Mouse (Mus musculus) hindbrain, embryonic 13.5 days (tissue): ENCODE data around the gene Ehd4. TPM values are rescaled to one million over a fixed set of nuclear protein-coding genes. Genes with fewer than 3 reads are reported as not detected.

Experiments used
- ATAC-seq: fragments of 200-750 bp; cut with Nextera tagmentation; 2 replicates; pipeline ENCODE4 v1.8.0; 2017; ENCODE audit warnings: moderate TSS enrichment; ENCODE audit not compliant: low FRiP score
- H3K27ac ChIP-seq: fragments of 300-500 bp; sonication (generic); 2 replicates; pipeline ENCODE4 v1.5.1; 2015; ENCODE audit warnings: inconsistent platforms, mild to moderate bottlenecking, moderate library complexity
- H3K27me3 ChIP-seq: fragments of 300-500 bp; sonication (generic); 2 replicates; pipeline ENCODE4 v1.6.1; 2015; ENCODE audit warnings: mild to moderate bottlenecking, inconsistent platforms
- H3K36me3 ChIP-seq: fragments of 300-500 bp; sonication (generic); 2 replicates; pipeline ENCODE4 v1.6.1; 2015; ENCODE audit warnings: mild to moderate bottlenecking, inconsistent platforms
- H3K4me1 ChIP-seq: fragments of 300-500 bp; sonication (generic); replicated peaks from 2 replicates; pipeline ENCODE4 v1.6.1; 2015; ENCODE audit warnings: inconsistent platforms
- H3K4me2 ChIP-seq: fragments of 300-500 bp; sonication (generic); 2 replicates; pipeline ENCODE4 v1.6.1; 2015; ENCODE audit warnings: inconsistent platforms, mild to moderate bottlenecking, moderate library complexity
- H3K4me3 ChIP-seq: fragments of 300-500 bp; sonication (generic); 2 replicates; pipeline ENCODE4 v1.5.1; 2015; ENCODE audit warnings: mild to moderate bottlenecking, inconsistent platforms
- H3K9ac ChIP-seq: fragments of 300-500 bp; sonication (generic); 2 replicates; pipeline ENCODE4 v1.6.1; 2015; ENCODE audit warnings: mild to moderate bottlenecking, inconsistent platforms
- H3K9me3 ChIP-seq: fragments of 300-500 bp; sonication (generic); 2 replicates; pipeline ENCODE4 v1.6.1; 2016; ENCODE audit warnings: inconsistent platforms
- WGBS: fragments of 180-500 bp; shearing (Covaris S2); methylation state at CpG from one replicate; pipeline ENCODE4 v1.1.7; 2015; 5-methylcytosine and 5-hydroxymethylcytosine counted together
- polyA plus RNA-seq: library from polyadenylated mRNA; unstranded; fragments of >200 nt; fragmentation: Nextera tagmentation; extraction: Ambion mirVana; gene quantifications from 2 replicates; pipeline ENCODE4 v1.2.1, GENCODE M21; 2015

Gene Ehd4
- polyA plus RNA-seq, 1 experiment from 2014 or later: 19.9 TPM

DNA sequence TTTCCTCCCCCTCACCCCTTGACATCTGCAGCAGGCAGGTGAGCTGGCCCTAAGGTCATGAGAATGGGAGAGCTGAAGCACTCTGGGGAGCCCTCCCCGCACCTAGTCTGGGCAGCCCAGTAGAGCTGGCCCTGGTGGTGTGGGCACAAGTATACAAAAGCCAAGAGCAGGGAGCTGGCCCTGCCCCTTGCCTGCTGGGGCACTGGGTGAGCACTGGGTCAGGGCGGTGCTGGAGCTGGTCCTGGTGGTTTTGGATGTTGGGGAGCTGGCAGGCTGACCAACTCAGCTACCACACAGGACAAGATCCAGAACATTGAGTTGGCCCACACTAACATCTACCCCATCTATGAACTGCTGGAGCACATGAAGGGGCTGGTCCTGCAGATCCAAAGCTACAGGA, 5.0 kb upstream of the Ehd4 start:
- H3K27me3 ChIP-seq: no peaks in the 10 kb centered on the region
- H3K4me2 ChIP-seq: no peak overlapping the region
- H3K9me3 ChIP-seq: no peaks in the 10 kb centered on the region
- no peaks in the 10 kb centered on the region for H3K36me3 ChIP-seq
- H3K4me1 ChIP-seq: 0 out of 2 replicates have a peak, but pooled peaks cover 2% of the 10 kb centered on the region
- no peak for ATAC-seq
- H3K27ac ChIP-seq: no peak overlapping the region
- no peak overlapping the region for H3K4me3 ChIP-seq
- H3K9ac ChIP-seq: no peak overlapping the region
- 90% methylated on average over 2 of the region's 2 CpGs for WGBS

DNA sequence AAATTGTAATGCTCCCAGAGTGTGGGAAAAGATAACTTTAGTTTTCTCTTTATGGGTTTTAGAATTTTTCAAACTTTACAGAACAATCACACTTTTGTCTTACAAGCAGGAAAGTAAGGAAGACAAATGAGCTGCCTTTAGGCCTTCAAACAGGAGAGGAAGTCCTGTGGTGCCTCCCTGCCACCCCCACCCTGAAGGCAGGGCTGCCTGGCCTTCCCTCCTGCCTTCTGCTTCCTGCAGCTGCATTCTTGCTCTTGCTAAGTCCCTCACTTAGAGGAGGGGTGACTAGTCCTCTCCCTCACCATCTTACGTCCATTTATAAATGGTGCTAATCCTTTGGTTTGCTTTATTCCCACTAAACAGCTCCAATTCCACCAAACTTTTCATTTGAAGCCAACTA, 4.4 kb upstream of the Ehd4 start:
- Histone ChIP-seq H3K9ac (no peak overlapping the region), H3K4me3 (no peak overlapping the region), H3K27me3 (0 out of 2 replicates have a peak, but pooled peaks cover under 1% of the 10 kb centered on the region), H3K9me3 (no peaks in the 10 kb centered on the region), H3K4me1 (peaks cover 5% of the 10 kb centered on the region), H3K4me2 (no peak overlapping the region), H3K27ac (no peak overlapping the region), H3K36me3 (no peaks in the 10 kb centered on the region)
- ATAC-seq: no peak
- 46% methylated on average over 1 of the region's 1 CpGs for WGBS

DNA sequence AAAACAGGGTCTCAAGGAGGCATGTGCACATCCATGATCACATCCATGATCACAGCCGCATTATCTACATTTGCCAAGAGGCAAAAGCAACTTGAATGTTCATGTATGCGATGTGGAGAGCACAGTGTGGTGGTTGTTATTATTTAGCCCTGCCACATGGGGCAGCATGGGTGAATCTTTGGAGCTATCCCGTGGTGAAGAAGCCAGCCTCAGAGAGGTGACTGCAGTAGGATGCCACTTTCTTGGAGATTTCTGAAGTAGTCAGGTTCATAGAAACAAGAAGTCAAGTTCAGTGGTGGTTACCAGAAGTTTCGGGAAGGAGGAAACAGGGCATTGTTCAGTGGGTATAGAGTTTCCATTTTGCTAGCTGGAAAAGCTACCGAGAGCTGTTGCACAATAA, 3.6 kb upstream of the Ehd4 start:
- peaks cover 11% of the 10 kb centered on the region for H3K4me1 ChIP-seq
- H3K9me3 ChIP-seq: no peaks in the 10 kb centered on the region
- ATAC-seq: no peak
- no peaks in the 10 kb centered on the region for H3K36me3 ChIP-seq
- H3K4me3 ChIP-seq: no peak overlapping the region
- 0 out of 2 replicates have a peak, but pooled peaks cover 8% of the 10 kb centered on the region for H3K27me3 ChIP-seq
- no peak overlapping the region for H3K4me2 ChIP-seq
- H3K9ac ChIP-seq: no peak overlapping the region
- H3K27ac ChIP-seq: no peak overlapping the region
- 58% methylated on average over 5 of the region's 5 CpGs for WGBS

DNA sequence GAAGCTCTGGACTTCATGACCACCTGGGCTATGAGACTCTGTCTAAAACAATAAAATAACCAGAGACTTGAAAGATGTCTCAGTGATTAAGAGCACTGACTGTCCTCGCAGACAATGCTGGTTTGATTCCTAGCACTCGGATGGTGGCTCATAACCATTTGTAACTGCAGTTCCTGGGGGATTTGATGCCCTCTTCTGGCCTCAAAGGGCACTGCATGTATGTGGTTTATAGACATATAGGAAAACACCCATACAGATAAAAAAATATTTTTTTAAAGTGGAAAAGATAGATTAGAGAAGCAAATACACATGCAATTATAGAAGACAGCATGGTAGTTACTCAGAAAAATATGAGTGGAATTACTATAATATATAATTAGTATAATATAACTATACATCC, 3.2 kb upstream of the Ehd4 start:
- H3K27me3 ChIP-seq: 0 out of 2 replicates have a peak, but pooled peaks cover 8% of the 10 kb centered on the region
- WGBS: 65% methylated on average over 2 of the region's 2 CpGs

DNA sequence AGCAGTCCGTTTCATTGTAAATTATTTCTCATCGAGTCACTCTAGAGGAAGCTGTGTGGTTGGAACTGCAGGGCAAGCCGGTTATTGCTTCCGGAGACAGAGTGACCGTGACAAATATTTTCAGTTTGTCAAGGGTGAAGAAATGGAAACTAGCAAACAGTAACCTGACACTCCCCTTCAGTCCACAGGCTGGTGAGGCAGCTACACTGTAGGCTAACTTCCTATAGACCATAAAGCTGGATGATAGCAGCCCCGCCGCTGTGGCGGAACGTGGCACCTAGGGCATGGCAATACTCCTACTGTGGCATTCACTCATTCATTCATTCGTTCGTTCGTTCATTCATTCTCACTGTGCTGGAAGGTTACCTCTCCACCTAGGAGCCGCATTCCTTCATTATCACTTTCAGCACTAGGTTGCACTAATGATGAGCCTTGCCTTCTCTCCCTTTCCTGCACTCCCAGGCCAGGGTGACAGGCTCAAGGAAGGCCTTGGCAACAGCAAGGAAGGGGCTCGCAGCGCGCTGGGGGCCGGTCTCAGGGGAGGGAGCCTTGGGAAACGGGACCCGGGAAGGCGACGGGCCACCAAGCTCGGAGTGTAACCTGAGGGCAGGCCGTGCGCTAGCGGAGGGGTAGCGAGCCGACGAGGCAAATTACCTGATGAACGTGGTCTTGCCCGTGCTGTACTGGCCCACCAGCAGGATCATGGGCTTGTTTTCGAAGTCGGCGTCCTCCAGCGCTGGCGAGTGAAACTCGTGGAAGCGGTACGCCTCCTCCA, 633 bp downstream of the Ehd4 start:
- Histone ChIP-seq H3K9ac (peak overlapping the region; percentile 77), H3K36me3 (no peaks in the 10 kb centered on the region), H3K27me3 (0 out of 2 replicates have a peak, but pooled peaks cover 8% of the 10 kb centered on the region), H3K9me3 (no peaks in the 10 kb centered on the region), H3K27ac (peak overlapping the region; percentile 44; the same call in 1 of the 2 replicates), H3K4me1 (peaks cover 11% of the 10 kb centered on the region), H3K4me2 (peak overlapping the region; percentile 98), H3K4me3 (peak overlapping the region; percentile 70)
- WGBS: 4% methylated on average over 36 of the region's 38 CpGs
- peak; percentile 15 for ATAC-seq

More for the DNA sequence above, 3.2 kb upstream of the Ehd4 start:
- Histone ChIP-seq H3K9me3 (no peaks in the 10 kb centered on the region), H3K27ac (no peak overlapping the region), H3K9ac (no peak overlapping the region), H3K4me3 (no peak overlapping the region), H3K4me2 (no peak overlapping the region), H3K36me3 (no peaks in the 10 kb centered on the region), H3K4me1 (peaks cover 11% of the 10 kb centered on the region)
- ATAC-seq: no peak

DNA sequence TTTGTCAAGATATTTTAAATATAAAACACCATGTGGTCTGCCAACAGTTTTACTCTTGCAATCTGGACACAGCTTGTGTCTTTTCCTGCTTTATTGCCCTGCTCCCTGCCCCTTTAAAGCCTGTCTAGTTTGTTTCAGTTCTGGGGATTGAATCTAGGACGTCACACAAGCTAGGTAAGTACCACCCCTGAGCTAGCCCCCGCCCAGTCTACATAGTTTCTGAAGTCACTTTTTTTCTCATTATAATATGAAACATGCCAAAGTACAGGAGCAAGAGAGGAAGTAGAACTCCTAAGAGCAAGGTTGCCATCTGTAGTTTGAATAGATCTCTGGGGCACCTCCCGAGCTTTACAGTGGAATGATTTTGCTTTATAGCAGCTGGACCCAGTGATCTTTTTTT, 3.8 kb downstream of the Ehd4 start:
- Histone ChIP-seq H3K36me3 (no peaks in the 10 kb centered on the region), H3K27me3 (0 out of 2 replicates have a peak, but pooled peaks cover 8% of the 10 kb centered on the region), H3K9me3 (no peaks in the 10 kb centered on the region), H3K9ac (no peak overlapping the region), H3K4me2 (no peak overlapping the region), H3K4me1 (peaks cover 11% of the 10 kb centered on the region), H3K27ac (no peak overlapping the region), H3K4me3 (no peak overlapping the region)
- no peak for ATAC-seq
- 89% methylated on average over 3 of the region's 3 CpGs for WGBS

DNA sequence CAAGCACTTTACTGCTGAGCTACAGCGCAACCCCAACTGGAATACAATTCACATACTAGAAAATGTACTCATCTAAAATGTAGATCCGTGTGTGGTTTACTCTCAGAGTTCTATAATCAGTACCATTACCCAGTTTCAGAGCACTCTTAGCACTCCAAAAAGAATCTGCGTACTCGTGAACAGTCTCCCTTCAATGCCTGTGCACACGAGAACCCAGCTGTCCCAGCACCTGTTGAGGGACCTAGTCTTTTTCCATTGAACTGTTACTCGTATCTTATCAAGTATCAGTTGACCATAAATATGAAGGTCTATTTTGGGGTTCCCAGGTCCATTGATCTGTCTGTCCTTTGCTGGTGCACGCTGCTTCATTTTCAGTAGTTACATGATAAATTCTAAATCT, 4.8 kb downstream of the Ehd4 start:
- H3K4me1 ChIP-seq: peaks cover 8% of the 10 kb centered on the region
- no peak overlapping the region for H3K9ac ChIP-seq
- H3K4me2 ChIP-seq: no peak overlapping the region
- ATAC-seq: no peak
- 0 out of 2 replicates have a peak, but pooled peaks cover 8% of the 10 kb centered on the region for H3K27me3 ChIP-seq
- no peaks in the 10 kb centered on the region for H3K9me3 ChIP-seq
- 93% methylated on average over 7 of the region's 7 CpGs for WGBS
- H3K36me3 ChIP-seq: no peaks in the 10 kb centered on the region
- no peak overlapping the region for H3K4me3 ChIP-seq
- no peak overlapping the region for H3K27ac ChIP-seq

DNA sequence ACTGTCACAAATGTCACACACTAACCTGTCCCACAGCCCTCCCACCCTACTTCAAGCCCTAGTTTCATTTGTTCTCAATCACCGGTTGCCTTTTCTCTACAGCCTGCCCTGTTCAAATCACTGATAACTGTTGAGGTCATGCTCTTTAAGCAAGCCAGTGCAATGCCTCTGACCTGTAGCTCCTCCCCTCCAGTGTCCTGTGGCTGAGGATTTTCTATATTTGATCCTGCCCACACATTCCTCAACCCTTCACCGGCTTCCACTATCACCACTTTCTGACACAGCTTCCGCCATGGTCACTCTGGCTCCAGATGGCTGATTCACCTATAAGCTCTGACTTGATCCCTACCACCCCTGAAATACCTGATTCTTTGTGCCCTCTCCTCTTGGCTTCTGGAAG, 6.4 kb downstream of the Ehd4 start:
- Histone ChIP-seq H3K9me3 (no peaks in the 10 kb centered on the region), H3K9ac (no peak overlapping the region), H3K27me3 (no peaks in the 10 kb centered on the region), H3K4me3 (no peak overlapping the region), H3K36me3 (no peaks in the 10 kb centered on the region), H3K4me1 (no peaks in the 10 kb centered on the region), H3K27ac (no peak overlapping the region), H3K4me2 (no peak overlapping the region)
- no peak for ATAC-seq
- WGBS: 92% methylated on average over 3 of the region's 3 CpGs

DNA sequence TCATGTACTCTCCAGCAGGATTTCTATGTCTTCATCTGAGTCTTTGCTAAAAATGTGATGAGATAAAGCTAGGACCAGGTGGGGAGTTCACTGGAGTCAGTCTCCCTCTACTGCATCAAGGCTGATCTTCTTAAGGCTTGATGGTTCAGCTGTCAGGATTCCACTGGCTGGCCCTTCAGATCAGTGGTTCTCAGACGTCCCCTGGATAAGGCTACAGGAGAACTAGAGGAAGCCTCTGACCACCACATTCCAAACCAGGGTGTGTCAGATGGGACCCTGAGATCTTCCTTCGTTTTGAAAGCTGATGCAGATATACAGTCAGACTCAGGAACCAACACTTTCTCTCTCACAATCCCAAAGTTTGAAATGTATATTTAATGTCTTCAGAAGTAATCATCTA, 7.0 kb downstream of the Ehd4 start:
- no peak overlapping the region for H3K4me3 ChIP-seq
- no peak overlapping the region for H3K4me2 ChIP-seq
- H3K36me3 ChIP-seq: no peaks in the 10 kb centered on the region
- WGBS: 80% methylated on average over 2 of the region's 2 CpGs
- H3K4me1 ChIP-seq: no peaks in the 10 kb centered on the region
- H3K9me3 ChIP-seq: no peaks in the 10 kb centered on the region
- ATAC-seq: no peak
- H3K9ac ChIP-seq: no peak overlapping the region
- H3K27ac ChIP-seq: no peak overlapping the region
- no peaks in the 10 kb centered on the region for H3K27me3 ChIP-seq

DNA sequence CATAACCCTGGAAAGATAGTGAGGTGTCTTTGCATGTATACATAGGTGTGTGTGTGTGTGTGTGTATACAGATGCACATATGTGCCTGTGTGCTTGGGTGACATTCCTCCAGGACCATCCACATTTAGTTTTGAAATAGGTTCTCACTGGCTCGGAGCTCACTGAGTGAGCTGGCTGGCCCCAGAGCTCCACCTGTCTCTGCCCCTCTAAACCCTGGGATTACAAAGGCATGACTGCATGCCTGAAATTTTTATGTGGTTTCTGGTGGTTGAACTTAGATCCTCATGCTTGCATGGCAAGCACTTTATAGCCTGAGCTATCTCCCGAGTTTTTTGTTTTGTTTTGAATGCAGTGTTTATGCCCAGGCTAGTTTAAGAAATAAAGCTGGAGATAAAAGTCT, 7.9 kb downstream of the Ehd4 start:
- Histone ChIP-seq H3K27ac (no peak overlapping the region), H3K36me3 (no peaks in the 10 kb centered on the region), H3K4me1 (no peaks in the 10 kb centered on the region), H3K9me3 (no peaks in the 10 kb centered on the region), H3K4me2 (no peak overlapping the region), H3K27me3 (no peaks in the 10 kb centered on the region), H3K9ac (no peak overlapping the region), H3K4me3 (no peak overlapping the region)
- 87% methylated on average over 2 of the region's 2 CpGs for WGBS
- ATAC-seq: no peak

DNA sequence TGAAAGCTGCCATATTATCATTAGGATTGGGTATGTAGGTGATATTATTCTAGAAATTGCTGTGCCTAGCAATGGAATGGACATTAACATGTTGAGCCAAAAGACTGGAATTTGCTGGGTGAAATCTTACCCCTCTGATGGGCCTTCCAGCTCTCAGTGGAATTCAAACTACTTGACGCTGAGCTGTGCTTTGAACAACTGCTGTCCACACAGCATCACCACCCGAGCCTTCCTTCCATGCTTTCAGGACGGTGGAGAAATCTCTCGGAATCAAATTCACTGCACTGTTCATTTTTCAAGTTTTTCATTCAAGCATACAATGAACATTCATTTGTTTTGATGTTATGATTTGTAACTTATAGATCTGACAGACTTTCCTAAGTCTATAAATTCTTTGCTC, 10.0 kb downstream of the Ehd4 start:
- H3K4me2 ChIP-seq: no peak overlapping the region
- H3K4me1 ChIP-seq: no peaks in the 10 kb centered on the region
- H3K9ac ChIP-seq: no peak overlapping the region
- no peaks in the 10 kb centered on the region for H3K36me3 ChIP-seq
- no peak overlapping the region for H3K27ac ChIP-seq
- no peaks in the 10 kb centered on the region for H3K9me3 ChIP-seq
- ATAC-seq: no peak
- H3K27me3 ChIP-seq: no peaks in the 10 kb centered on the region
- WGBS: 87% methylated on average over 4 of the region's 4 CpGs
- H3K4me3 ChIP-seq: no peak overlapping the region

DNA sequence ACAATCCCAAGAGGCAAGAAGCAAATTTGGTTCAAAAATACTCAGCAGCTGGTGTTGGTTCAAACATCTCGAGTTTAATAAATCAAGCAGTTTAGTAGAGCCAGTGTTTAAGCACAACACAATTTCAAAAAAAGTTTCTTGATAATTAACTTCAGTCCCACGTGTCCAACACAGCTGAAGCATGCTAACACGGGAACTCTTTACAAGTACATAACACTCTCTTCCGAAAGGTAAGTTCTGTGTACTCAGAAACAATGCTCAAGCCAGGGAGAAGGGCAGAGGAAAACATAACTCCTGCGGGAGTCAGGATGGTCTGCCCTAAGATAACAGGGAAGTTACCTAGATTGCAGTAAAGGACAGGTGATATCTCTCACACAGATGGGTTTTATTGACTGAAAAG, 12.1 kb downstream of the Ehd4 start:
- no peaks in the 10 kb centered on the region for H3K4me1 ChIP-seq
- no peaks in the 10 kb centered on the region for H3K27me3 ChIP-seq
- H3K36me3 ChIP-seq: no peaks in the 10 kb centered on the region
- WGBS: 92% methylated on average over 5 of the region's 5 CpGs
- H3K9me3 ChIP-seq: no peaks in the 10 kb centered on the region
- no peak overlapping the region for H3K4me2 ChIP-seq
- ATAC-seq: no peak
- H3K9ac ChIP-seq: no peak overlapping the region
- H3K27ac ChIP-seq: no peak overlapping the region
- no peak overlapping the region for H3K4me3 ChIP-seq

DNA sequence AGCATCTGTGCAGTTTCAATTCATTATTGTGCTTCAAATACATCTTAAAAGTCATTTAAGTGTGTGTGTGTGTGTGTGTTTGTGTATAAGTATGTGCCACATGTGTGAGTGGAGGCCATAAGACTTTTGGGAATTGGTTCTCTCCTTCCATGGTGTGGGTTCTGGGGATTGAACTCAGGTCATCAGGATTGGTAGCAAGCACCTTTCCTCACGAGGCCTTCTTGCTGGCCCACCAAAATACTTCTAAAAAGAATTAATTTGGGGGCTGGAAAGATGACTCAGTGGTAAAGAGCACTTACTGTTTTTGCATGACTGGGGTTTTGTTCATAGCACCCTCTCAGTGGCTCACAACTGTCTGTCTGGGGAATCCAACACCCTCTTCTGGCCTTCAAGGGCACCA, 12.7 kb downstream of the Ehd4 start:
- 92% methylated on average over 1 of the region's 1 CpGs for WGBS
- Histone ChIP-seq H3K9me3 (no peaks in the 10 kb centered on the region), H3K27me3 (no peaks in the 10 kb centered on the region), H3K4me1 (no peaks in the 10 kb centered on the region; the same call in 1 of the 2 replicates), H3K36me3 (no peaks in the 10 kb centered on the region), H3K27ac (no peak overlapping the region), H3K4me2 (no peak overlapping the region), H3K9ac (no peak overlapping the region), H3K4me3 (no peak overlapping the region)
- no peak for ATAC-seq
